Mouse (Mus musculus): Measurements from ENCODE around the gene Prg4.

Gene Prg4

GRCm38 (mm10) chr1:150466132-150466531 lies at the start of gene Prg4:
Gene Prg4, minus strand, starts transcription at chr1:150466165.
- DNase-seq = no peak

GRCm38 (mm10) chr1:150513041-150513440 lies 47.1 kb upstream of the Prg4 start:
- no peak for DNase-seq

GRCm38 (mm10) chr1:150505794-150506193 lies 39.8 kb upstream of the Prg4 start:
- DNase-seq = no peak

GRCm38 (mm10) chr1:150503321-150503720 lies 37.4 kb upstream of the Prg4 start:
- no peak for DNase-seq

GRCm38 (mm10) chr1:150498177-150498576 lies 32.2 kb upstream of the Prg4 start:
- DNase-seq = no peak

- no peak for DNase-seq
Observed at GRCm38 (mm10) chr1:150497690-150498089, 31.7 kb upstream of the Prg4 start.

GRCm38 (mm10) chr1:150496626-150497302 lies 30.8 kb upstream of the Prg4 start:
- no peak for DNase-seq

GRCm38 (mm10) chr1:150489148-150489547 lies 23.2 kb upstream of the Prg4 start:
- no peak for DNase-seq

GRCm38 (mm10) chr1:150480674-150481073 lies 14.7 kb upstream of the Prg4 start:
- DNase-seq = no peak

GRCm38 (mm10) chr1:150472525-150472924 lies 6.6 kb upstream of the Prg4 start:
- no peak for DNase-seq

- DNase-seq = no peak
Observed at GRCm38 (mm10) chr1:150469992-150470391, 4.0 kb upstream of the Prg4 start.

- DNase-seq = no peak
Observed at GRCm38 (mm10) chr1:150465364-150465763, 601 bp downstream of the Prg4 start.

- DNase-seq = no peak
Observed at GRCm38 (mm10) chr1:150463691-150464090, 2.3 kb downstream of the Prg4 start.

- DNase-seq = no peak
Observed at GRCm38 (mm10) chr1:150463068-150463467, 2.9 kb downstream of the Prg4 start.

GRCm38 (mm10) chr1:150460595-150460994 lies 5.4 kb downstream of the Prg4 start:
- DNase-seq = no peak

- DNase-seq = no peak
Observed at GRCm38 (mm10) chr1:150459599-150459998, 6.4 kb downstream of the Prg4 start.

GRCm38 (mm10) chr1:150458977-150459376 lies 7.0 kb downstream of the Prg4 start:
- DNase-seq = no peak

GRCm38 (mm10) chr1:150441731-150442130 lies 24.2 kb downstream of the Prg4 start:
- no peak for DNase-seq

GRCm38 (mm10) chr1:150438641-150439040 lies 27.3 kb downstream of the Prg4 start:
- DNase-seq = no peak

- DNase-seq = no peak
Observed at GRCm38 (mm10) chr1:150426216-150426615, 39.7 kb downstream of the Prg4 start.

GRCm38 (mm10) chr1:150425665-150426064 lies 40.3 kb downstream of the Prg4 start:
- no peak for DNase-seq

- DNase-seq = no peak
Observed at GRCm38 (mm10) chr1:150418426-150418825, 47.5 kb downstream of the Prg4 start.

- DNase-seq = no peak
Observed at GRCm38 (mm10) chr1:150416006-150416405, 50.0 kb downstream of the Prg4 start.

- DNase-seq = no peak
Observed at GRCm38 (mm10) chr1:150409996-150410395, 56.0 kb downstream of the Prg4 start.

- no peak for DNase-seq
Observed at GRCm38 (mm10) chr1:150407285-150407684, 58.7 kb downstream of the Prg4 start.

All from retina, postnatal 1 day (tissue).